Mouse (Mus musculus) erythroblast, embryonic 14.5 days (primary cell): Measurements from ENCODE around the gene Cst13.

Experiments
- GATA1 ChIP-seq: IDR thresholded peaks from 2 replicates; pipeline ENCODE4 v1.6.1; 2012; ENCODE audit warnings: low read length, inconsistent platforms, mixed read lengths
- TAL1 ChIP-seq: IDR thresholded peaks from 3 replicates; pipeline ENCODE4 v1.6.1; 2012; ENCODE audit warnings: low read length, inconsistent platforms, mixed read lengths

DNA sequence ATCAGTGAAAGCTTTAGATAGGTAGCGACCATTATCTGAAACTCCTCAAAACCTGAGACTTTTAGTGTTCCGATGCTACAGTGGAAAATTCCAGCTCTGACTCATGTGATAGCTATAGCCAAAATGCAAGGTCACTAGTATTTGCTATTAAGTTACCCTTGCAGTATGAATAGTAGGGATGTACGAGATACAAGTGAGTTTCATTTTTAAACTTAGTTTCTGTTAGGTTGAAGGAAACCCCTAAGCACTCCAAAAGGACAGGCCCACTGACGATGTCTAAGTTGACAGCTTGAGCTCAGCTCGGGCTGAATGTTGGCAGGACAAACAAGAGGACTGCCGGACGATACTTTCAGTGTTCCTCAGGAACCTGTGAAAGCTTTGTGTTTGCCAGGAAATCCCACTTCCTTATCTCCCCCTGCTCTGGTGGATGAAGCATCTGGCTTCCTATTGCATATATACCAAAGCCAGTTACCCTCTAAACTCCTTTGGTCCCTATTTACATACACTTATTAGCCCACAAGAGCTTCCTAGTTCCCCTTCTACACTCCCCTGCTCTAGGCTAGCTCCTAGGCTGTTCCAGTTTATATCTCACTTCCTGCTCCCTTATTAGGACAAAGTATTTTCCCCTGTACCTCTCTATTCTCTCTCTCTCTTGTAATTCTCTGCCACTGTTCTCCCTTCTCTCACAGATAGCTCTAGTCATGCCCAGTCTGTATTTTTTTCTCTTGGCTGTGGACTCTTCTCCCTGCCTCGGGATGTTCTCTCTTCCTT is 36.9 kb downstream of the Cst13 start:
- no peak for TF ChIP-seq TAL1
- no peak for TF ChIP-seq GATA1
